8 mouse cellular contexts compared by ENCODE assay signal in genomic region chr7:92741152-92741860, GRCm38 (mm10). TPM values are rescaled to one million over a fixed set of nuclear protein-coding genes. Genes with fewer than 3 reads are reported as not detected.
A peak's percentile ranks its signal among the peaks of the same experiment; 100 is the strongest.
DNase-seq lines count a peak whose midpoint lies in the region; ATAC-seq and TF ChIP-seq lines count a peak whose summit lies in the region.

Gene Rab30, plus strand, starts transcription at chr7:92741603.

- H3K27ac ChIP-seq in forebrain, embryonic 16.5 days (ENCODE audit: low read length): peak within 1 kb of the TSS; percentile 95
- H3K27ac ChIP-seq in layer of hippocampus, adult 2 months: peak within 1 kb of the TSS; percentile 98
- H3K27ac ChIP-seq in lung, embryonic 14.5 days (ENCODE audit: low read depth): peak within 1 kb of the TSS; percentile 84
- peak within 1 kb of the TSS; percentile 90 for H3K27ac ChIP-seq in olfactory bulb, adult 2 months (ENCODE audit: insufficient read depth, low read depth, low read length)
- peak within 1 kb of the TSS; percentile 66 for H3K27ac ChIP-seq in thymus, adult 2 months (ENCODE audit: control insufficient read depth, insufficient read depth, low read length)

- DNase-seq in G1E (ENCODE audit: low spot score): peak; percentile 79
- DNase-seq in cerebellum, adult 18-20 months: peak; percentile 89 to 97
- peak; percentile 81 to 90 for DNase-seq in heart, postnatal 36 days
- DNase-seq in layer of hippocampus, adult 2 months (ENCODE audit: low spot score in 2 of 2): peak; percentile 91 to 99
- peak; percentile 98 for DNase-seq in lung, embryonic 14.5 days
- peak; percentile 88 for DNase-seq in thymus, adult 2 months

- peak within 1 kb of the TSS; percentile 99 for H3K9ac ChIP-seq in forebrain, embryonic 16.5 days (replicated peaks; ENCODE audit: low read depth, low read length)
- peak within 1 kb of the TSS; percentile 85 for H3K9ac ChIP-seq in lung, embryonic 14.5 days

- H3K36me3 ChIP-seq in G1E (replicated peaks): peaks cover 26% of the 10 kb centered on the region
- H3K36me3 ChIP-seq in forebrain, embryonic 16.5 days (ENCODE audit: control insufficient read depth, insufficient read depth): no peaks in the 10 kb centered on the region
- peaks cover 31% of the 10 kb centered on the region for H3K36me3 ChIP-seq in lung, embryonic 14.5 days (ENCODE audit: insufficient read depth)
- peaks cover 5% of the 10 kb centered on the region; the same call in 1 of the 2 replicates for H3K36me3 ChIP-seq in thymus, adult 2 months (ENCODE audit: control insufficient read depth, insufficient read depth, low read length)

- no peak for TF ChIP-seq CTCF in G1E (IDR thresholded peaks at IDR 0.05; ENCODE audit: low read depth, low read length)
- peak; percentile 56 for TF ChIP-seq CTCF in layer of hippocampus, adult 2 months (conservative IDR thresholded peaks at IDR 0.05)
- TF ChIP-seq CTCF in lung, embryonic 14.5 days (IDR thresholded peaks at IDR 0.05; ENCODE audit: low read depth): peak; percentile 33
- TF ChIP-seq CTCF in olfactory bulb, adult 2 months (IDR thresholded peaks at IDR 0.05; ENCODE audit: insufficient read depth, low read depth, low read length): no peak
- TF ChIP-seq CTCF in thymus, adult 2 months (IDR thresholded peaks at IDR 0.05; ENCODE audit: borderline replicate concordance, control insufficient read depth, extremely low read depth, insufficient read depth, low read length, poor library complexity): peak; percentile 55; the same call in 1 of the 2 replicates

- WGBS in forebrain, embryonic 16.5 days: under 1% methylated on average over 38 of the region's 38 CpGs
- WGBS in lung, embryonic 14.5 days: under 1% methylated on average over 38 of the region's 38 CpGs
- under 1% methylated on average over 38 of the region's 38 CpGs for WGBS in olfactory bulb, adult 2 months
- under 1% methylated on average over 38 of the region's 38 CpGs for WGBS in thymus, adult 2 months

- intact Hi-C loops in heart, postnatal 36 days (cut with DNase I): loop anchor here (2.0 to 10.0 kb wide), 6 partner anchors 73 to 343 kb away; partner anchors contain the start of genes Ankrd42, Ccdc90b, Ddias and Pcf11

- H3K4me3 ChIP-seq in G1E (ENCODE audit: low read depth, low read length): peak within 1 kb of the TSS; percentile 88
- peak within 1 kb of the TSS; percentile 95 for H3K4me3 ChIP-seq in forebrain, embryonic 16.5 days (replicated peaks; ENCODE audit: low read length)
- H3K4me3 ChIP-seq in layer of hippocampus, adult 2 months: peak within 1 kb of the TSS; percentile 68
- peak within 1 kb of the TSS; percentile 87 for H3K4me3 ChIP-seq in lung, embryonic 14.5 days (ENCODE audit: low read depth, low read length)
- peak within 1 kb of the TSS; percentile 68 for H3K4me3 ChIP-seq in olfactory bulb, adult 2 months (ENCODE audit: insufficient read depth, low read depth, low read length)
- peak within 1 kb of the TSS; percentile 71 for H3K4me3 ChIP-seq in thymus, adult 2 months (ENCODE audit: control insufficient read depth, insufficient read depth, low read length)

- no peaks in the 10 kb centered on the region for H3K9me3 ChIP-seq in G1E (replicated peaks)
- no peaks in the 10 kb centered on the region for H3K9me3 ChIP-seq in forebrain, embryonic 16.5 days (ENCODE audit: control insufficient read depth, low read length)
- no peaks in the 10 kb centered on the region for H3K9me3 ChIP-seq in lung, embryonic 14.5 days (ENCODE audit: low read depth, low read length)

- TF ChIP-seq POLR2A in olfactory bulb, adult 2 months (IDR thresholded peaks at IDR 0.05; ENCODE audit: insufficient read depth, low read depth, low read length): peak; percentile 83
- TF ChIP-seq POLR2A in thymus, adult 2 months (IDR thresholded peaks at IDR 0.05; ENCODE audit: control insufficient read depth, extremely low read depth, insufficient read depth, low read length, poor library complexity): peak; percentile 84

- ATAC-seq in G1E (ENCODE audit: extremely low read depth, insufficient number of reproducible peaks, low FRiP score, poor library complexity, severe bottlenecking): peak; percentile 99
- ATAC-seq in forebrain, embryonic 16.5 days: peak; percentile 100
- ATAC-seq in lung, embryonic 14.5 days (ENCODE audit: insufficient read depth): peak; percentile 100

- H3K27me3 ChIP-seq in G1E (ENCODE audit: insufficient read depth, low read length): peaks cover 8% of the 10 kb centered on the region; the same call in 1 of the 2 replicates
- no peaks in the 10 kb centered on the region for H3K27me3 ChIP-seq in forebrain, embryonic 16.5 days (replicated peaks; ENCODE audit: control insufficient read depth, insufficient read depth, low read length)
- H3K27me3 ChIP-seq in lung, embryonic 14.5 days (ENCODE audit: insufficient read depth, low read length): no peaks in the 10 kb centered on the region
- H3K27me3 ChIP-seq in thymus, adult 2 months (ENCODE audit: control insufficient read depth, insufficient read depth, low read length): peaks cover 10% of the 10 kb centered on the region

- peaks cover 34% of the 10 kb centered on the region for H3K4me1 ChIP-seq in G1E (ENCODE audit: insufficient read depth, low read depth, low read length)
- H3K4me1 ChIP-seq in forebrain, embryonic 16.5 days (replicated peaks; ENCODE audit: control insufficient read depth, insufficient read depth, low read length): peaks cover 29% of the 10 kb centered on the region
- peaks cover 6% of the 10 kb centered on the region; the same call in 1 of the 2 replicates for H3K4me1 ChIP-seq in lung, embryonic 14.5 days (ENCODE audit: insufficient read depth)
- H3K4me1 ChIP-seq in olfactory bulb, adult 2 months (ENCODE audit: control insufficient read depth, insufficient read depth, low read length): no peaks in the 10 kb centered on the region
- H3K4me1 ChIP-seq in thymus, adult 2 months (replicated peaks; ENCODE audit: control insufficient read depth, insufficient read depth, low read length): peaks cover 5% of the 10 kb centered on the region

- H3K4me2 ChIP-seq in forebrain, embryonic 16.5 days (ENCODE audit: low read length): peak within 1 kb of the TSS; percentile 95
- peak within 1 kb of the TSS; percentile 91 for H3K4me2 ChIP-seq in lung, embryonic 14.5 days

RNA-seq across cellular contexts. Expression of gene Rab30, which starts in this region (rescaled TPM):
- total RNA-seq in G1E (2014; fragmentation: Nextera tagmentation) (3.4 and 4.4 TPM in 2 replicates), G1E (2017) (1.1 and 1.6 TPM in 2 replicates)
- 0.01 and 0.08 TPM in 2 replicates for polyA plus RNA-seq in G1E (2012)
- polyA plus RNA-seq in forebrain, embryonic 16.5 days (2015; fragmentation: Nextera tagmentation; extraction: Ambion mirVana): 20.1 and 23.8 TPM in 2 replicates
- total RNA-seq in heart, postnatal 36 days (2021): 10 to 100 TPM in 1 of 2 experiments, 1 to 10 TPM in 1; 8.8 to 24.1 TPM
- total RNA-seq in layer of hippocampus, adult 2 months (2021): 10 to 100 TPM; 41.2 to 47.2 TPM
- 5.6 and 6.5 TPM in 2 replicates for polyA plus RNA-seq in lung, embryonic 14.5 days (2014; fragmentation: Nextera tagmentation; extraction: Ambion mirVana)
- polyA plus RNA-seq in olfactory bulb, adult 2 months (2012; ENCODE audit: insufficient read depth, insufficient read length, low replicate concordance, missing spikeins): not detected in 2 replicates
- 1.1 and 1.2 TPM in 2 replicates for polyA plus RNA-seq in thymus, adult 2 months (2012; rRNA removed)

Comparison
In these comparisons a context has a peak if more than half of its experiments do, and no peak if none do; other contexts are left out.
1. Peak in every context shown above with its lines: DNase-seq, ATAC-seq, H3K4me3 ChIP-seq and H3K27ac ChIP-seq.
2. CTCF ChIP-seq: peak in layer of hippocampus, adult 2 months (single experiment), lung, embryonic 14.5 days (single experiment) and thymus, adult 2 months (single experiment); none in G1E (single experiment) and olfactory bulb, adult 2 months (single experiment).